Mouse (Mus musculus) cerebellum, adult (tissue): Measurements from ENCODE around the gene Olfr165.
"Not testable (repeated sequence)": the region's sequence is repeated elsewhere in the genome, so short reads cannot be mapped to it uniquely, and the experiment has no call there.

Source experiments
- ATAC-seq: cut with Nextera tagmentation; 2 replicates; pipeline ENCODE4 v1.9.2; 2017; ENCODE audit warnings: mild to moderate bottlenecking, moderate library complexity, mixed read lengths; ENCODE audit not compliant: insufficient number of reproducible peaks, low FRiP score, low TSS enrichment

The Olfr165 gene

GRCm38 (mm10) chr16:19423034-19423433, at the start of gene Olfr165:
Olfr165 (minus strand) TSS chr16:19423134.
- ATAC-seq, result no peak

GRCm38 (mm10) chr16:19464365-19464764, 41.4 kb upstream of the Olfr165 start:
- no peak for ATAC-seq

- not testable (repeated sequence) for ATAC-seq
Measured at GRCm38 (mm10) chr16:19458741-19459140, 35.8 kb upstream of the Olfr165 start.

- no peak for ATAC-seq
Measured at GRCm38 (mm10) chr16:19387984-19388383, 35.0 kb downstream of the Olfr165 start.
